Mouse (Mus musculus): ENCODE results near the gene Tinagl1.

Tinagl1 gene

DNA sequence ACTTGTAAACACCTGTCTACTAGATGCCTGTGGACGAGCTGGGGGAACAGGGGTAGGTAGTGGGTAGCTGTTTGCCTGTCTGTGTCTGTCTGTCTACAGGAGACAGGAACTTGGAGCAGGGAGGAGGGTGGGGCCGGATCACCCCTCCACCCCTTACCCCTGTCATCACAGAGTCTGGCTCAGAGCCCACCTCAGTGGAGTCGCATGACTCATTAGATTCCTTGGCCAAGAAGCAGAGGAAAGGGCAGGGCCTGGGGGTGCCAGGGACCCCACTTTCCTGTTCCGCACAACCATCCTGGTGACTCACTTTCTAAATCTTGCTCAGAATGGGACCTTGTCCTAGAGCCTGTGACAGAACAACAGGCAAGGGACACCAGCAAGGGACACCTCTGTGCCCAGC, 2.2 kb upstream of the Tinagl1 start:
- no peak for DNase-seq

DNA sequence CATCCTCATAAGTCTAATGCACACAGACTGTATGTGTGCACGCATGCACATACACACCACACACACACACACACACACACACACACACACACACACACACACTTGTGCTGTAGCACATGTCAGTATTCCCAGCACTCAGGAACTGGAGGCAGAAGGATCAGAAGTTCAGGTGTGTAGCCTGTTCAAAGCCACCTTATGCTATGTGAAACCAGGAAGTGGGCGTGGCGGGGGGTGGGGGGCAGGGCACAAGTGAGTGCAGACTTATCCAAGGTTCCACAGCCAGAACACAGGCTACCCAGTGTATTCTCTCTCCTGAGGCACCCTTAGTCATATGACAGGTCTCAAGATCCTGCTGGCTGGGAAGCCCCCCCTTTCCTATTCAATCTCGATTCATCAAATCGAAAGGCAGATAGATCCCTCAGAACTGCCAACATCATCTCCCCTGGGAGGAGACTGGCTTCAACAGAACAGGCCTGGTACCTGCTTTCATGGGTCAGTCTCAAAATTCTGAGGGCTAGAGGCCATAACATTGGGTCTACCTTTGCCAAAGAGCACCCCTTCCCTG, 1.3 kb upstream of the Tinagl1 start:
- DNase-seq, result no peak

DNA sequence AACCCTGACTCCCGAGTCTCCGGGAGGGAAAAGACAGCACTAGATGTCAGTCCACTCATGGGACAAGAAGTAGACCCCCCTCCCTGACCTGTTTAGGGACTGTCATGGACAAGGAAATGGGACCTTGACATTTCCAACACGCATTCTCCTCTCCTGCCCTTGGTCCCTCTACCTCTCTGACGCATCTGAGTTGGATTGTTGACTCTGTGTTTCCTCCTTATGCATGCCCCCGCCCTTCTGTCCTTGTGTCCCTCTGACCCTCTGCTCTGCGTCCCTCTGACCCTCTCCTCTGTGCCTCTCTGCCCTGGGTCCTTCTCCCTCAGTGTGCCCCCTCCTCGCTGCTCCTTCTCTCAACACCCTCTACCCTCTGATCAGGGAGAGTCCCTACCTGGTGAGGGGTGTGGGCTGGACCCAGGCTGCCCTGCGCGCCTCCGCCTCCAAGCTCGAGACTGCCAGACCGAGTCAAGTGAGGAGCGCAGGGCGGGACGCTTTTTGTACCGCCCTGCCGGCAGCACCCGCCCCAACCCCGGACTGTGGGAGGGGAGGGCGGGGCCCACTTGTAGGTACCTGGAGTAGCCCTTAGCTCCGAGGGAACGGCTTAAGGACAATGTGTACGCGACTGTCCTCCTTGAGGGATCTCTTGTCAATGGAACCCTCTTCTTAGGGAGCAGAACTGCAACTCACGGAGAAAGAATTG, 439 bp downstream of the Tinagl1 start:
- peak in 1 of 2 experiments; percentile 21 for DNase-seq

- DNase-seq, result peak; percentile 31 to 56
Measured at GRCm38 (mm10) chr4:130173911-130174311, 1.0 kb downstream of the Tinagl1 start.

DNA sequence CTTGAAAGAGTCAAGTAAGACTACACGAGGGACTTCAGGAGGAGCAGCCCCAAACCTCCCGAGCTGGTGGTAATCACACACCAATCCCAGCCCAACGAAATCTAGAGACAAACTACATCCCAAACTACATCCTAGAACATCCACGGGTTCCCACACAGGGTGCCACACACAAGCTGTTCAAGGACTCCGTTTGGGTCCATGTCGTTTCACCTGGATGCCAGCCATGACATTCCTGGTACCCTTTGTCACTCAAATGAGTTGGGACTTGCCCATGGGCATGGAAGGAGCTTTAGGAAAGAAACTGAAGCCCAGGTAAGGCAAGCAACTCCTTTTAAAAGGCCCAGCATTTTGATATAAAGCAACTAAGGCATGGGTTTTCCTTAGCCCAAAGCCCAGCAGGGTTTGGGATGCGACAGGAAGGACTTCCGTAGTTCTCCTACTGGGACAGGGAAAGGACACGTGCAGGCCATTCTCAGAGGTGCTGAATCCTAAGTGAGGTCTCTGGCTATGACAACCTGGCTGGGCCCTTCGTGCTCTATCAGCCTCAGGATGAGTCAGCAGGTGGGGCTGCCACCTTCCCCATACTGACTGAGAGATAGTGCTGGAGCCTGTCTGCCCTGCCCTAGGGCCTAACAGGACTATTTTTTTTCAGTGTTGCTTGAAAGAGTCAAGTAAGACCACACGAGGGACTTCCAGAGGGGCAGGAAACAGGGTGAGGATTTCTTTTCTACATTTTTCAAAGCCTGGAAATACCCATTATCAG, 1.7 kb downstream of the Tinagl1 start:
- no peak for DNase-seq

GRCm38 (mm10) chr4:130171951-130172765, 2.8 kb downstream of the Tinagl1 start:
- no peak for DNase-seq

GRCm38 (mm10) chr4:130170362-130170761, 4.6 kb downstream of the Tinagl1 start:
- no peak for DNase-seq

- DNase-seq, result no peak
Measured at GRCm38 (mm10) chr4:130169411-130169971, 5.4 kb downstream of the Tinagl1 start.

DNA sequence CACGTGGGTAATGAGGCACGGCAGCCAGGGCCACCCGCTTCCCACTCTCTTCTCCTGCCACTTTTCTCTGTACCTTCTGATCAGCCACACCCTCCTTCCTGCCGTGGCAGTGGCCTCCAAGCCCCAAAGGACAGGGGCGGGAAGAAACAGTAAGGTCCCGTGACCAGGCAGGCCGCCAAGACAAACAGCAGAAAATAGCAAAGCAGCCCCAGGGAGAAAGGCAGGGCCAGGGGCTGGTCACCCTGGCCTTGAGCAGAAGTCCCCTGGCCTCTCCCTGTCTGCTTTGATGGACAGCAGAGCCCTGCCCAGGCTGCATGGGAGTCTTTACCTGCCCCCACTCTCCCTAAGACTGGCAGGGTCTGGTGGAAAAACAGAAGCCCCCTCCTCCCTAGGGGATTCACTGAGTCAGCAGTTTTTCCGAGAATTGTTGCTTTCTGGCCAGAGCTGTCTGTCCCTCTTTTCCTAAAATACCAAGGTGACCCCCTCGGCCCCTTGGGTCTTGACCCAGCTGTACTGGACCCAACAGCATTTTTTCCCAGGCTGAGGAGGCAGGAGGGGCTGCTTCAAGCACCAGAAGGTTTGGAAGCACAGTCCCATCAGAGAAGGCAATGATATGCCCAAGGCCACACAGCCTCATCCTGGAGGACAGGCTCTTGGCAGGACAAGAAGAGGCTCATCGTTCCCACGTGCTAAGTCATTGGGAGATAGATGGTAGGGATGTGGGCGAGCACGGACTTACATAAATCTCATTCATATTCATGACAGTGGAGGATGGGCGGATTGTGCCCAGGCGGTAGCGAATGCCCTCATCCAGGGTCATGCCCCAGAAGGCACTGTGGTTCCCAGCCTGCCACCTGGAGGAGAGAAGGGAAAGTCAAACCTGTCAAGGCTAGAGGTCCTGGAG, 6.4 kb downstream of the Tinagl1 start:
- peak in 1 of 2 experiments; percentile 24 for DNase-seq

DNA sequence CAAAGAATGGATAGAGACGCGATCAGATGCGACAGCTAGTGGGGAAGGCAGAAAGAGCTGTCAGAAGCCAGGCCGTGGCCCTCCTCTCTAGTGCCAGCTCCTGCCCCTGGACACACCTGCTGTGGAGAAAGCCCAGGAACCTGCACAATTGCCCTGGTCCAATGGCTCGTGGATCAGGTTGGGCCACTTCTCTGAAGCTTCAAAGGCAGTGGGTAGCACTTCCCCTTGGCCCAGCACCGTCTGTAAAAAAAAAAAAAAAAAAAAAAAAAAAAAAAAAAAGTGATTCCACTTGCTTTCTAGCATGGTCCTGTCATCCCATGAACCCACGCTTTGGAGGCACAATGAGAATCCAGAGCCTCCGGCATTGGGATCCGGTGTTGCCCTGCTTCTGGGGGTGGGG, 7.1 kb downstream of the Tinagl1 start:
- no peak for DNase-seq

DNA sequence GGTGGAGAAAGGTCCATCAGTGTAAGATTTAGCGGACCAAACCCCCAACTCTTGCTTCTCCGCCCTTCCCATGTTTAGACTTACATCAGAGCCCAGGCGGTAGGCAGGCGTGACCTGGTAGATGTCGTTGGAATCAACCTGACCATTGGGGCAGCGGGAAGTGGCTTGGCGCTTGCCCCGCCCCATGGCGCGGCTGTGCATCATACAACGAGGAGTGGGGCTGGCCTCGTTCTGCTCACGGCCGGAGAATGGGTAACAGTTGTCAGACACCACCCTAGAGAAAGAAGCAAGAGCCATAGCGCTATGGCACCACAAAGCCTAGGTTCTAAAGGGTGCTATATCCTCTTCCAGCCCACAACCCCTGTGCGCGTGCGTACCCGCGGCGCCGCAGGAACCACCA, 7.6 kb downstream of the Tinagl1 start:
- DNase-seq, result no peak

GRCm38 (mm10) chr4:130166592-130166991, 8.3 kb downstream of the Tinagl1 start:
- no peak for DNase-seq

GRCm38 (mm10) chr4:130166061-130166460, 8.9 kb downstream of the Tinagl1 start:
- DNase-seq, result no peak

- no peak for DNase-seq
Measured at GRCm38 (mm10) chr4:130164121-130164520, 10.8 kb downstream of the Tinagl1 start.

DNA sequence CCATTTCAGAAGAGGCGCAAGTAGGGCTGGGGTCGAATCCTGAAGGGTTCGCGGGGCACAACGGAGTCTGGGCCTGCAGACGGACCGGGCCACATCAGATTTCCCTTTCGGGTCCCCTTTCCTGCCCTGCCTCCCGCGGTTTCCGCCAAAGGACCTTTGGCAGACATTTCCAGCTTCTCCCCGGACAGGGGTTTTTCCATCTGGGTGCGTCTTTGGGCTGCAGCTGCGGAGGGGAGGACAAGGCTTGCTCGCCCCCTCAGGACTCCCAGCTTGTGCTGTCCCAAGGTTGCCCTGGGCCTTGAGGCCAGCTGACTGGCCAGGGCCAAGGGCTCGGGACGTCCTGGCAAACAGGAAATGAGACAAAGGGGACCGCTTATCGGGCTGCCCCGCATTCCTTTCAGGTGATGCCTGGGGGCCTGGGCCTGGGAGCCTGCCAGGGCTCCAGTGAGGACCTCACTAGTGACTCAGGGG, 11.5 kb downstream of the Tinagl1 start:
- DNase-seq, result no peak

DNA sequence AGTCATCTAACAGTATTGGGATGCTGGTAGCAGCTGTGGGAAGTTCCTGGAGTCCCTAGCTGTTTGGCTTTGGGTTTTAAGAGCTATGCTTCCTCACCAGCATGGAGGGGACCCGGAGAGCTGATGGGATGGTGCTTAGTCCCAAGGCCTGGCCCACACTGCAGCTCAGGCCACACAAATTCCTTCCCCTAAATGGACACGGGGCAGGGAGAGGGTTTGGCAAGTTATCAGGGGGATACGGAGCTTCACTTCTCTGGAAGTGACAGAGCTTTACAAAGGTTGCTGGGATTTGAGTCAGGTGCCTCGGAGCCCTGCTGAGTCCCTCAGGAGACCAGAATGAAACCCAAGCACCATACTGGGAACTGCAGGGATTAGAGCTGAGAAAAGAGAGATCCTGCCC, 13.6 kb downstream of the Tinagl1 start:
- DNase-seq, result no peak

DNA sequence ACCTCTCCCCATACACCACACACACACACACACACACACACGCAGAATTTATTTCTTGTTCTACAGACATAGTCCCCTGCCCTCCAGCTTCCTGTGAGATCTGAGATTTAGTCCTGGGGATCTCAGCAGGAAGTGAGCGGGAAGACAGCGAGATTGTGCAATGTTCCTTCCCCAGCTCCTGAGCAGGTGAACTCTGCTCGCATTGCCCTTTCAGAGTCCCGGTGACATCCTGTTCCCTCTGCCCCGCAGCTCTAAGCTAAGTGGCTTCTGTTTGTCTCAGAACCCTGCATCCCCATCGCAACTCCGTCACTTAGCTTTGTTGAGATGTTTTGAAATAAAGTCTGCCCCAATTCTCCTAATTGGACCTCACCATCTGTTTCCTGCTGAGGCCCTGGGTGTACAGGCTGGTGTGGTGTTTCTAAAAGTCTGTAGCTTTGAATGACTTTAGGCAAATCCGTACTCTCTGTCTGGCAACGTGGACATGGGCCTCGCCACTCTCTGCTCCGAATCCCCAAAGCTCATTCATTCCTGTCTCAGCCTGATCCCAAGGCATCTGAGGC, 18.0 kb downstream of the Tinagl1 start:
- no peak for DNase-seq

GRCm38 (mm10) chr4:130154250-130154649, 20.7 kb downstream of the Tinagl1 start:
- no peak for DNase-seq

DNA sequence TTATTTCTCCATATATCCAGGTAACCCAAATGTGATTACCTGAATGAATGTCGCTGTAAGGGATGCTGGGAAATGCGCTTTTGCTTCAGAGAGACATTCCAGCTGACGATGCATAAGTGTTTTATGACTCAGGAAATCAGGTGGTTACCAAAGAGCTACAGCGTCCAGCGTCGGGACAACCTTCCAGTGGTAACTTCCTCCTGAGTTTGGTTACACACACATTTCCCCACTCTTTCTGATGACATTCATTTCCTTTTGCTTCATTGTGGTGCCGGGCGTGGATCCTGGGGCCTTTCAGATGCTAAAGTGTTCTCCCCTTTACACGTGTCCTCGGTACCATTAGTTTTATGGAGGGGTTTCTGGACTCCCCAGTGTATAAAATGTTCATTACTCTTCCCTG, 26.5 kb downstream of the Tinagl1 start:
- DNase-seq, result no peak

GRCm38 (mm10) chr4:130141786-130142185, 33.1 kb downstream of the Tinagl1 start:
- DNase-seq, result no peak

DNA sequence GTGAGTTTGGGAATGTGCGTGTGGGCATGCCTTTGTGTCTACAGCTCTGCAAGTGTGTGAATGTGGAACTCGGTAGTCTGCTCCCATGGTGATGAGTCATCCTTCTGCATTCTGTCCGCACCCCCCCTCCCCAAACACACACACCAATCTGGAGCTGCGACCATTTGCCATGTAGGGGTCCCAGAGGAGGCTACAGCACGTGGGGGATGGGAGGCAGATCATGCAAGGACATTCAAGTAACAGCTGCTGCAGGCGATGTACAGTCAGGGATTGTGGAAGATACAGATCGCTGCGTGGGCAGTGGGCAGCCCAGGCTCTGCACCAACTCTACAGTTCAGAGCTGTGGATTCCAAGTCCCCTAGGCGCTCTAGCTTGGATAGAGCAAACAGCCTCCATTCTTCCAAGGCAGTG, 33.9 kb downstream of the Tinagl1 start:
- no peak for DNase-seq

- DNase-seq, result no peak
Measured at GRCm38 (mm10) chr4:130139214-130139492, 35.8 kb downstream of the Tinagl1 start, which contains the start of gene Hcrtr1. Hcrtr1 (minus strand) TSS chr4:130139359.

All from cerebellum, postnatal 36 days (tissue).